Mouse (Mus musculus): ENCODE results near the gene P3h3. TPM values are rescaled to one million over a fixed set of nuclear protein-coding genes. Genes with fewer than 3 reads are reported as not detected.

Gene P3h3
- 43.2 and 43.9 TPM in 2 replicates for polyA plus RNA-seq (2014; fragmentation: Nextera tagmentation; extraction: Ambion mirVana)

DNA sequence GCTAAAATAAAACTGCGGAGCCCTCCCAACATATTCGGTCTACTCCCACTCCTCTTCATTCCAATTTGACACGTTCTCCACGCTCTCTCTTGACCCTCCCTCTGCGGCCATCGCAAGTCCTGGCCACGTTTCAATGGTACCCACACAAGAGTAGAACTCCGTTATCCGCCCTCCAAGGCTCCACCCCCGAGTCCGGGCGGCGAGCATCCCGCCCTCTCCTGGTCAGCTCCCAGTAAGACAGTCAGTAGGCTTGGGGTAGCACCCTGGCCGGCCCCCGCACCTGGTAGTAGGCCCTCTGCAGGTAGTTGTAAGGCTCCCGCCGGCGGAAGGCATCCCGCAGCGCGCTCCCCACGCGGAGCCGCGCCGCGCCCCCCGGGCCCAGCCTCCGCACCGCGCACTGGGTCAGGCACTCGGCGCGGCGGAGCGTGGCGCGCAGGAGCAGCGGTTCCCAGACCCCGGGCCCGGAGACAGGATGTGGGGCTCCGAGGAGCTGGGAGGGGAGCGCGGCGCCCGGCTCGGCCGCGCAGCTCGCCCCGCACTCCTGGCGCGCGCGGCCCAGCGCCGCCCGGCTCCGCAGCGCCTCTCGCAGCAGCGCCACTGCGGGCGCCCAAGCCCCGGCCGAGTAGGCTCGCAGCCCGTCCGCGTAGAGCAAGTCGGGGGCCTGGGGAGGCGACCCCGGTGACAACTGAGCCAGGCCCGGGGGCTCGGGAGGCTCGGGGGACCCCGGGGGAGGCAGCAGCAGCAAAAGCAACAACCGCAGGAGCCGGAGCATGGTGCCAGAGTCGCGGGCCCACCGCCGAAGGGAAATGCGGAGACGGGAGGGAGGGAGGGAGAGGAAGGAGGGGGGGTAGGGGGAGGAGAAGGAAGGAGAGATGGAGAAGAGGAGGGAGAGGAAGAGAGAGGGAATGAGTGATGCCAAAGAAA is at the start of gene P3h3:
P3h3 (minus strand) TSS at position 837 of the 924 bp plus-strand sequence.
- peak within 1 kb of the TSS; percentile 73 for H3K4me2 ChIP-seq (replicated peaks; ENCODE audit: low read depth, low read length)
- peak; percentile 83 for ATAC-seq (ENCODE audit: insufficient number of reproducible peaks, insufficient read depth, low FRiP score, low read depth)
- no peaks in the 10 kb centered on the region for H3K9me3 ChIP-seq (ENCODE audit: control insufficient read depth, low read depth, low read length)
- no peaks in the 10 kb centered on the region; the same call in none of the 2 replicates for H3K36me3 ChIP-seq (ENCODE audit: control insufficient read depth, insufficient read depth, low read length)
- WGBS = under 1% methylated on average over 86 of the region's 86 CpGs
- H3K4me3 ChIP-seq (ENCODE audit: low read depth, low read length) = peak within 1 kb of the TSS; percentile 66
- H3K27me3 ChIP-seq (ENCODE audit: control insufficient read depth, insufficient read depth, low read length) = no peaks in the 10 kb centered on the region
- peak within 1 kb of the TSS; percentile 96 for H3K27ac ChIP-seq (ENCODE audit: low read length)
- H3K9ac ChIP-seq (replicated peaks; ENCODE audit: low read depth, low read length) = peak within 1 kb of the TSS; percentile 93
- H3K4me1 ChIP-seq (ENCODE audit: control insufficient read depth, insufficient read depth, low read length) = peaks cover 8% of the 10 kb centered on the region; the same call in 1 of the 2 replicates

DNA sequence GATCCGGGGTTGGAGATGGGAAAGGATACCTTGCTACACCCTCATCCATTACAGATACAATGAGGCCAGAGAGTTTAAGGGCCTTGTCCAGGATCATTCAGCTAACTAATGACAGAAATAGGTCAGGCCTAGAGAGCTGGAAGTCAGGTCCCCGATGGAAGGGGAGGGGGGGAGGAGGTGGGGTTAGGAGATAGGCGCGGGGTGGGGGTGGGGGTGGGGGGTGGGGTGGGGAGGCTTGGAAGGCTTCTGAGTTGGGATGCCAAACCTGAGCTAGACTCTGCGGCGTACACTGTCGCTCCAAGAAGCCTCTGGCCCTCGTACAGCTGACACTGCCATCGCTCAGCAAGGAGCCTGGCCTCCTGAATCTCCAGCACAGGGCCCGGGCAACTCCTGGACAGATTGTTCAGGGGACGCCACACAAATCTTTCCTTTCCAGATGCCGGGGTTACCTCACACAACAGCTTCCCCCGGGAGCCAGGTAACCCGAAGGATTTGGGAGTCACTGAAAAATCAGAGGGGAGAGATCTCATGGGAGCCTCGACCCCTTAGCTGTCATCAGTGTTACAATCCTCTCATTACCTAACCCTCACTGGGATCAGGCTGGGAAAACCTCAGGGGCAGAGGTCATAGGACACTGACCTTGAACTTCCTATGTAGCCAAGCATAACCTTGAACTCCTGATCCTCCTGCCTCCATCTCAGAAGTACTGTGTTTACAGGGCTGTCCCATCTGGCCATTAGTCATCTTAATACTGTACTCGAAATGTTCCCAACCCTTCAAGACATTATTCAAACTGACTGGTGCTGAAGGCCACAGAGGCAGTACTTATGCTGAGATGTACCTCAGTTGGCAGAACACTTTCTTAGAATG is 47.7 kb upstream of the P3h3 start:
- no peaks in the 10 kb centered on the region for H3K9me3 ChIP-seq (ENCODE audit: control insufficient read depth, low read depth, low read length)
- no peaks in the 10 kb centered on the region for H3K27me3 ChIP-seq (ENCODE audit: control insufficient read depth, insufficient read depth, low read length)
- peak overlapping the region; percentile 76 for H3K4me2 ChIP-seq (replicated peaks; ENCODE audit: low read depth, low read length)
- no peaks in the 10 kb centered on the region for H3K36me3 ChIP-seq (ENCODE audit: control insufficient read depth, insufficient read depth, low read length)
- 27% methylated on average over 14 of the region's 16 CpGs for WGBS
- H3K27ac ChIP-seq (ENCODE audit: low read length) = peak overlapping the region; percentile 99
- peaks cover 7% of the 10 kb centered on the region; the same call in 1 of the 2 replicates for H3K4me1 ChIP-seq (ENCODE audit: control insufficient read depth, insufficient read depth, low read length)
- 0 out of 2 replicates have a peak overlapping the region, but pooled peaks have one; percentile 49 for H3K9ac ChIP-seq (replicated peaks; ENCODE audit: low read depth, low read length)
- H3K4me3 ChIP-seq (ENCODE audit: low read depth, low read length) = no peak overlapping the region
- no peak for ATAC-seq (ENCODE audit: insufficient number of reproducible peaks, insufficient read depth, low FRiP score, low read depth)

DNA sequence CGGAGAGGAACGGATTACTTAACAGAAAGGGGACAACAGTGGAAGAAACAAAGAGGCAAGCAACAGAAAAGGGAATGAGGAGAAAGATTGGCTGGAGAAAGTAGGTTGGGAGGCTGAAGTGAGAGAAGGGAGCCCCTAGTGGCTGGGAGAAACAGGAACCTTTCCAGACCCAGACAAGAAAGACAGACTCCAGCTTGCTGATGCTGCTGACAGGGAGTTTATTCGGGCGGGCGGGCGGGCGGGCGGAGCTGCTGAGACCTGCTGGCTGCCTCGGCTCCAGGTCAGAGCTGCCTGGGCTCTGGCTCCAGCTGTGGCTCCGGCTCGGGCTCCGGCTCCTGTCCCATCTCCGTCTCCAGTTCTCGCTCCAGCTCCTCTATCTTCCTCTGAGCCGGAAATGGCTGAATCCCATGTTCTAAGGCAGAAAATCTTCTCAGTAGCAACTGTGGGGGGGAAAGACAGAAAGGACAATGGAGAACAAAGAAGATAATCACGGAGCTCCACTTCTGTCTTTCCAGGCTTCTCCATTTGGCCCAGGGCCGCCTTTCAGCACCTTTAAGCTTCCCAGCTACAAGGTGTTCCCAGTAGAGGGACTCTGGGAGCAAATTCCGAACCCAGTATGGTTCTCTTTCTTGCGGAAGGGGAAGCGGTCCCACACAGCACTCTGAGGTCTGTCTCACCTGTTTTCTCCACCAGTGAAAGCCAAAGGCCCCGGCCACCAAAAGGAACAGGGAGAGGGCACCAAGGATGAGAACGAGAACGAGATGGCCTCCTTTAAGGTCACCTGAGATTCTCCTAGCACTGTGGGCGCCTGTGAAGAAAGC is 46.8 kb upstream of the P3h3 start:
- no peaks in the 10 kb centered on the region for H3K4me1 ChIP-seq (ENCODE audit: control insufficient read depth, insufficient read depth, low read length)
- peak overlapping the region; percentile 99 for H3K27ac ChIP-seq (ENCODE audit: low read length)
- peak overlapping the region; percentile 76 for H3K4me2 ChIP-seq (replicated peaks; ENCODE audit: low read depth, low read length)
- peak overlapping the region; percentile 40 for H3K4me3 ChIP-seq (ENCODE audit: low read depth, low read length)
- H3K27me3 ChIP-seq (ENCODE audit: control insufficient read depth, insufficient read depth, low read length) = no peaks in the 10 kb centered on the region
- peak; percentile 77 for ATAC-seq (ENCODE audit: insufficient number of reproducible peaks, insufficient read depth, low FRiP score, low read depth)
- no peaks in the 10 kb centered on the region for H3K9me3 ChIP-seq (ENCODE audit: control insufficient read depth, low read depth, low read length)
- no peaks in the 10 kb centered on the region for H3K36me3 ChIP-seq (ENCODE audit: control insufficient read depth, insufficient read depth, low read length)
- H3K9ac ChIP-seq (replicated peaks; ENCODE audit: low read depth, low read length) = peak overlapping the region; percentile 49
- WGBS = 11% methylated on average over 24 of the region's 24 CpGs

DNA sequence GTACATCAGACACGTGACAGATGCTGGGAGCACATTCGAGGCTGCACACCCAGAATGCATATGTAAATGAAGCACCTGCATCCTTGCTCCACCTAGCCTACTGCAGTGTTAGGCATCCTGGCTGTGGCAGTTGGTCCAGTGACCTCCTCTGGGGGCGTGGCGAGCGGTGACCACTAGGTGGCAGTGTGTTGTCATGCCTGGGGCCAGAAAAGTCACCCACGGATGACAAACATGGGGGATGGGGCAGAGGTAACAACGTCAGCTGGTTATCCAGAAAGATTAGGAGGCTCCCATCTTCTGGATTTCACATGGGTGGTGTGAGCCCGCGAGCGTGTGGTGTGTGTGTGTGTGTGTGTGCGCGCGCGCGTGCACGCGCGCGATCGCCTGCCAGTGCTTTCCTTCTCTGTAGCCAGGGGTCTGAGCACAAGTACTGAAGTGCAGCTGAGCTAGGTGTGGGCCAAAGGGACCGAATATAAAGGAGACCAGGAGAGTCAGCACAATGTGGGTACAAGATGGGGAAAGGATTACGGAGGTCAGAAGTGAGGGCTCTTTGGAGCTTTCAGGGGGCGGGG is 46.1 kb upstream of the P3h3 start:
- Histone ChIP-seq H3K27me3 (ENCODE audit: control insufficient read depth, insufficient read depth, low read length) (no peaks in the 10 kb centered on the region), H3K27ac (ENCODE audit: low read length) (peak overlapping the region; percentile 99), H3K9me3 (ENCODE audit: control insufficient read depth, low read depth, low read length) (no peaks in the 10 kb centered on the region), H3K4me2 (replicated peaks; ENCODE audit: low read depth, low read length) (peak overlapping the region; percentile 76), H3K9ac (replicated peaks; ENCODE audit: low read depth, low read length) (peak overlapping the region; percentile 49), H3K36me3 (ENCODE audit: control insufficient read depth, insufficient read depth, low read length) (no peaks in the 10 kb centered on the region), H3K4me3 (ENCODE audit: low read depth, low read length) (peak overlapping the region; percentile 40), H3K4me1 (ENCODE audit: control insufficient read depth, insufficient read depth, low read length) (no peaks in the 10 kb centered on the region)
- ATAC-seq (ENCODE audit: insufficient number of reproducible peaks, insufficient read depth, low FRiP score, low read depth) = peak; percentile 81
- 0% methylated on average over 23 of the region's 23 CpGs for WGBS

DNA sequence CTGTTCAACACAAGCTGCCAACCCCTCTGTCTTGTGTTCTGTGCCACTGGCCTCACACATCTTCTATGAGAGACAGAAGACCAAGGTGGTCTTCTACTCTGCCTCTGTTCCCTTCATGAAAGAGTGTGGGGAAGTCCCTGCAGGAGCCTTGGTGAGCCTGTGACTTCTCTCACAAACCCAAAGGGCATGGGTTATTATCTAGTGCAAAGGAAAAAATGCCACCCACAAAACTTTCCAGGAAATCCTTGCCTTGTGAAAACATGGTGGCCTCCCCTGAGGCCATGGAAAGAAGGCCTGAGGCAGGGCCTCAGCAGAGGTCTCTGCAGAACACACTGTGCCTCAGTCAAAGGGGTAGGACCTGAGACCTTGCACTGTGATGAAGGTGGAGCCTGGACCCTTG is 44.3 kb upstream of the P3h3 start:
- Histone ChIP-seq H3K4me2 (replicated peaks; ENCODE audit: low read depth, low read length) (no peak overlapping the region), H3K9me3 (ENCODE audit: control insufficient read depth, low read depth, low read length) (no peaks in the 10 kb centered on the region), H3K27ac (ENCODE audit: low read length) (no peak overlapping the region), H3K9ac (replicated peaks; ENCODE audit: low read depth, low read length) (no peak overlapping the region), H3K27me3 (ENCODE audit: control insufficient read depth, insufficient read depth, low read length) (no peaks in the 10 kb centered on the region), H3K4me1 (ENCODE audit: control insufficient read depth, insufficient read depth, low read length) (no peaks in the 10 kb centered on the region), H3K36me3 (ENCODE audit: control insufficient read depth, insufficient read depth, low read length) (no peaks in the 10 kb centered on the region), H3K4me3 (ENCODE audit: low read depth, low read length) (no peak overlapping the region)
- ATAC-seq (ENCODE audit: insufficient number of reproducible peaks, insufficient read depth, low FRiP score, low read depth) = no peak

- no peak overlapping the region for H3K9ac ChIP-seq (replicated peaks; ENCODE audit: low read depth, low read length)
- no peaks in the 10 kb centered on the region for H3K4me1 ChIP-seq (ENCODE audit: control insufficient read depth, insufficient read depth, low read length)
- ATAC-seq (ENCODE audit: insufficient number of reproducible peaks, insufficient read depth, low FRiP score, low read depth) = no peak
- H3K9me3 ChIP-seq (ENCODE audit: control insufficient read depth, low read depth, low read length) = no peaks in the 10 kb centered on the region
- H3K27ac ChIP-seq (ENCODE audit: low read length) = no peak overlapping the region
- H3K4me2 ChIP-seq (replicated peaks; ENCODE audit: low read depth, low read length) = no peak overlapping the region
- 57% methylated on average over 10 of the region's 10 CpGs for WGBS
- no peak overlapping the region for H3K4me3 ChIP-seq (ENCODE audit: low read depth, low read length)
- H3K36me3 ChIP-seq (ENCODE audit: control insufficient read depth, insufficient read depth, low read length) = no peaks in the 10 kb centered on the region
- H3K27me3 ChIP-seq (ENCODE audit: control insufficient read depth, insufficient read depth, low read length) = no peaks in the 10 kb centered on the region
These were observed 43.4 kb upstream of the P3h3 start for GRCm38 (mm10) chr6:124900801-124901480.

DNA sequence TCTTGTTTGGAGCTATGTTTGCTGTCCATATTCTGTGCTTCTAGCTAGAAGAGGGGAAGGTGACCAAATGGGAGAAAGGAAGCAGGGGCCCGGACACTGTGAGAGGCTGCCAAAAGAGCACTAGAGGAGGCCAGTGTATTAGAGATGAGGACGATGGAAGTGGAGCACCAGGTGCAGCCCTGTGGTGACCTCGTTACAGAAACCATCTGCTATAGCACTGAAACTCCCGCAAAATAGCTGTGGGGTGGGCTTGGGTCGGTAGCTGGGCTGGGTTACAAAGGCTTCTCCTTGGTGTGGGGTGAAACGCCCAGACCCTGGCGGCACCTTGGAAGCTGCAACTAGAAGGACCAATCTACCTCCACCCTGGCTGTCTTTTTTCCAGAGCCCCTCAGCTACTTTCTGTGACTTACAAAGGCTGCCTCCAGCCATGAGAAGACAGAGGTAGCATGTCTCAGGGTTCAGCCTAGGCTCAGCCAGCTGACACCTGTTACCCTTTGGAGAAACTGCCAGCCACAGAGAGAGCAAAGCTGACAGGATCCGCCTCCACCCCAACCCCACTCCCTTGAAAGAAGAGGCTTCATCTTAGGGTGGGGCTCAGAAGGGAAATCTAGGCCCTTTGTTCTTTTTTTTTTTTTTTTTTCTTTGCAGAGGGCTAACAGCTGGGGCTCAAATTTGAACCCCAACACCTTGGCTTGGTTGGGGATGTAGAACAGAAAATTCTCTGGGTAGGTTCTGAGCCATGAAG is 42.7 kb upstream of the P3h3 start:
- Histone ChIP-seq H3K36me3 (ENCODE audit: control insufficient read depth, insufficient read depth, low read length) (no peaks in the 10 kb centered on the region), H3K27me3 (ENCODE audit: control insufficient read depth, insufficient read depth, low read length) (no peaks in the 10 kb centered on the region), H3K27ac (ENCODE audit: low read length) (no peak overlapping the region), H3K4me2 (replicated peaks; ENCODE audit: low read depth, low read length) (no peak overlapping the region), H3K4me3 (ENCODE audit: low read depth, low read length) (no peak overlapping the region), H3K9ac (replicated peaks; ENCODE audit: low read depth, low read length) (no peak overlapping the region), H3K4me1 (ENCODE audit: control insufficient read depth, insufficient read depth, low read length) (no peaks in the 10 kb centered on the region), H3K9me3 (ENCODE audit: control insufficient read depth, low read depth, low read length) (no peaks in the 10 kb centered on the region)
- WGBS = 59% methylated on average over 8 of the region's 8 CpGs
- no peak for ATAC-seq (ENCODE audit: insufficient number of reproducible peaks, insufficient read depth, low FRiP score, low read depth)
